Mouse (Mus musculus): ENCODE measurements around the gene Tmco4. TPM values are rescaled to one million over a fixed set of nuclear protein-coding genes. Genes with fewer than 3 reads are reported as not detected.

Tmco4 gene
- 18.7 and 24.4 TPM in 2 replicates for polyA plus RNA-seq (2012; rRNA removed; ENCODE audit: low replicate concordance)

GRCm38 (mm10) chr4:138972827-138973718, at the start of gene Tmco4:
Tmco4 (plus strand) TSS chr4:138972888.

GRCm38 (mm10) chr4:138966866-138967265, 5.8 kb upstream of the Tmco4 start, which contains the start of gene Rnf186:
Rnf186 (plus strand) TSS chr4:138967112.

GRCm38 (mm10) chr4:139075041-139075711, 102.5 kb downstream of the Tmco4 start, which contains the start of gene Htr6:
Htr6 (minus strand) TSS chr4:139075570.

GRCm38 (mm10) chr4:139092356-139093195, 119.9 kb downstream of the Tmco4 start, which contains the start of gene Nbl1:
Nbl1 (minus strand) TSS chr4:139092993.

Other genes starting within 250 kb of the Tmco4 start
- not detected in 2 replicates for gene Pla2g2c, start 248.1 kb upstream of the Tmco4 start, polyA plus RNA-seq (2012; rRNA removed; ENCODE audit: low replicate concordance)
- 0.56 and 0.65 TPM in 2 replicates for gene Ubxn10, start 235.7 kb upstream of the Tmco4 start, polyA plus RNA-seq (2012; rRNA removed; ENCODE audit: low replicate concordance)
- 0.14 and 6.7 TPM in 2 replicates for gene Pla2g2f, start 215.3 kb upstream of the Tmco4 start, polyA plus RNA-seq (2012; rRNA removed; ENCODE audit: low replicate concordance)
- 40.9 and 63.8 TPM in 2 replicates for gene Pla2g2d, start 197.2 kb upstream of the Tmco4 start, polyA plus RNA-seq (2012; rRNA removed; ENCODE audit: low replicate concordance)
- 4.8 and 5.6 TPM in 2 replicates for gene Pla2g5, start 109.4 kb upstream of the Tmco4 start, polyA plus RNA-seq (2012; rRNA removed; ENCODE audit: low replicate concordance)
- gene Gm13030, start 98.9 kb upstream of the Tmco4 start, polyA plus RNA-seq (2012; rRNA removed; ENCODE audit: low replicate concordance), result not detected in 2 replicates
- gene Pla2g2e, start 94.9 kb upstream of the Tmco4 start, polyA plus RNA-seq (2012; rRNA removed; ENCODE audit: low replicate concordance), result 3.1 and 3.3 TPM in 2 replicates
- 5.3 and 6.0 TPM in 2 replicates for gene Otud3, start 58.9 kb upstream of the Tmco4 start, polyA plus RNA-seq (2012; rRNA removed; ENCODE audit: low replicate concordance)
- gene Rnf186, start 5.8 kb upstream of the Tmco4 start, polyA plus RNA-seq (2012; rRNA removed; ENCODE audit: low replicate concordance), result 0.14 and 0.20 TPM in 2 replicates
- 0.09 and 0.13 TPM in 2 replicates for gene Htr6, start 102.7 kb downstream of the Tmco4 start, polyA plus RNA-seq (2012; rRNA removed; ENCODE audit: low replicate concordance)
- 105 and 191 TPM in 2 replicates for gene Nbl1, start 120.1 kb downstream of the Tmco4 start, polyA plus RNA-seq (2012; rRNA removed; ENCODE audit: low replicate concordance)
- 29.4 and 94.0 TPM in 2 replicates for gene Minos1, start 158.2 kb downstream of the Tmco4 start, polyA plus RNA-seq (2012; rRNA removed; ENCODE audit: low replicate concordance)
- gene Capzb, start 220.0 kb downstream of the Tmco4 start, polyA plus RNA-seq (2012; rRNA removed; ENCODE audit: low replicate concordance), result 139 and 209 TPM in 2 replicates

Data from mammary gland, adult 2 months (tissue).